Mouse (Mus musculus): ENCODE measurements around the gene Drp2.

DNA sequence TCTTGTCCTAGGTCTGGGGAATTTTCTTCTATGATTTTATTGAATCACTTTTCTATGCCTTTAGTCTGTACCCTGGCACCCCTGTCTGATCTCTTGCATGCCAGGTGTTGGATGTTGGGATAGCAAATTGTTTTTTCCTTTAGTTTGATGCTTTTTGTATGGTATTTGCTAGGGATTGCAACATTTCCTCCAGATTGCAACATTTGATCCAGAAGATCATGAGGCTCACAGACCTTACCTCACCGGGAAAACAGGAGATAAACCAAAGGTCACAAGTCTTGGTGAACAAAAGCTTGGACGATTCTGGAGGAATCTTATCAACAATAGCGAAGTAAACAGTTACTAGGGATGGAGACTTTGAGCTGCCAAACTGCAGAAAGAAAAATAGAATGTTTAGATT is 77.4 kb downstream of the Drp2 start:
- TF ChIP-seq POLR2A (IDR thresholded peaks at IDR 0.05; ENCODE audit: control insufficient read depth, low read depth, low read length), result no peak
- TF ChIP-seq CTCF (IDR thresholded peaks at IDR 0.05; ENCODE audit: control insufficient read depth, insufficient read depth, insufficient replicate concordance, low read depth, low read length), result no peak
